Mouse (Mus musculus) erythroblast, embryonic 14.5 days (primary cell): ENCODE measurements around the gene Traf2.

ENCODE experiments used
- GATA1 ChIP-seq: IDR thresholded peaks from 2 replicates; pipeline ENCODE4 v1.6.1; 2012; ENCODE audit warnings: low read length, inconsistent platforms, mixed read lengths
- TAL1 ChIP-seq: IDR thresholded peaks from 3 replicates; pipeline ENCODE4 v1.6.1; 2012; ENCODE audit warnings: low read length, inconsistent platforms, mixed read lengths

- TF ChIP-seq GATA1 = no peak
- TF ChIP-seq TAL1 = no peak
Observed at GRCm38 (mm10) chr2:25549021-25549991, 2.6 kb upstream of the Traf2 start.
